Mouse (Mus musculus) regulatory T cell (primary cell): ENCODE data around the gene Gm12117.

ENCODE experiments used
- in situ Hi-C: fragments of 300-600 bp; cut with MboI, MseI; formaldehyde crosslinking; loops from one replicate; pipeline ENCODE4 v1.15.1; 2025; ENCODE audit warnings: high pct_unique_total_duplicates

Gm12117 gene

DNA sequence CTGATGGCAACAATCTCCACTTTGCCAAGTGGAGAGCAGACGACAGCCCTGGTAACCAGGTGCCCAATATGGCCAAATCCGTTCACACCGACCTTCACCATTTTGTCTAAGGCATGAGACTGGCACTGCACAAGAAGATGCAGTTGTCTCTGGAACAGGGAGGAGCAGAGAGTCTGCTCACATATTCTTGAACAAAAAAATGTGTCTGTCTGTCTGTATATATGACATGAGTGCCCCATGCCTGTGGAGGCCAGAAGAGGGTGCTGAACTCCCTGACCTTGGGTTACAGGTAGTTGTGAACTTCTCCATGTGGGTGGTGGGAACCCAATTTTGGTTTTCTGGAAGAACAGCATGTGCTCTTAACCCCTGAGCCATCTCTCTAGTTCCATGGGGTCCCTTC is at the start of gene Gm12117:
Gm12117 (minus strand) TSS at position 101 of the 400 bp plus-strand sequence.
- in situ Hi-C loops, result no loop called here

DNA sequence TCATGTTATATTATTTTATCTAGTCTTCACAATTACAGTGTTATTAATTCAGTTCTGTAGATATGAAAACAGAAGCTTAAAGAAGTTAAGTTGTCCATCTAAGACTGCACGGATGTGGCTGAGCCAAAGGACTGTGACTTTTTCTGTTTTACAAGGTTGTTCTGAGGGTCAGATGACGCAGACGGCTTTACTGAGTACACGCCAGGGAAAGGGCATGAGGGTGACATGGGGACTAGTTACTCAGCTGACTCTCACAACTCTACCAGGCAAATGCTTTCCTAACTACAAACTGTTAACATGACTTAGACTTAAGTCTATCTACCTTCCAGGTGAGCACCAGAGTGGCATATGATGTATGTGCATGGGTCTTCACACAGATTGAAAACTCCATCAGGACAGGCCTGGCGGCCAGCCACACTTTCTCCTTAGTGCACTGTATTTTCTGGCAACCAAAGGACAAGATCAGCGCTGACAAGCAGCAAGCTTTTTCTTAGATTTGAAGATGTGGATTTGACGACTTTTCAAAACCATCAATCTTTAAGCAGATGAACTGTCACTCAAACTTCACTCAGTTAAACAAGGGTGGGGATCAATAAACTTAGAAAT is 42.6 kb upstream of the Gm12117 start:
- in situ Hi-C loops, result no loop called here

DNA sequence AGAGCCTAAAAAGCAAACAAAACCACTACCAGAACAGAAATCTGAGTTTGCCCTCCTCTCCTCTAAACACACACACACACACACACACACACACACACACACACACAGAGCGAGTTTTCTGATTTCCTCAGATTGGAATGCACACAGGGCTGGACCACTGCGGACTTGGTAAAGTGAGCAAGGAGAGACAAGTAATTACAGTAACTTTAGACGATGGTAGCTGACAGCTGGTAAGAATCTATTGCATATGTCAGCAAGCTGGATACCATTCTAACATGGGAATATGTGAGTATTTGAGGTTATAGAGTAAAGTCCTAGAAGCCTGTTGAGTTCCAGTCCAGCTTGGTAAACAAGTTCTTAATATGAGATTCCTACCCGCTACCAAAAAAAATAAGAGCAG is 33.0 kb upstream of the Gm12117 start:
- in situ Hi-C loops, result no loop called here

DNA sequence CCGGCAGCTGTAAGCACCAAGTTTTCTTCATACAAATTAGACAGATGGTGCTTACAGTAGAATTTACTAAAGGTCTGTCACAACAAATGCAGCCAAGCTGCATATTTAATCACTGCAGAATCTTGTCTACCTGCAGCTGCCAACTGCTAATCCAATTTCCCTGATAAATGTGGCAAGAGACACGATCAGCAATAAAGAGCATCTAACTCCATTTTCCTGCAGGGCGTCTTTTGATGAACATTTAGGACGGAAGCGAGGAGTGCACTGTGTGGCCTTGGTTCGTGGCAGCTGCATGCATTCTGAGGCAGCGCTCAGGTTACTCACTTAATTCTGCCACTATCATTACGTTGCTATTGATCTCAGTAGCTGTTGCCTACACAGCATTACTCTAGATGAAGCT is 24.3 kb upstream of the Gm12117 start:
- in situ Hi-C loops, result no loop called here

GRCm38 (mm10) chr11:33299371-33299770 is 22.8 kb upstream of the Gm12117 start:
- in situ Hi-C loops, result loop anchor here (5.0 kb wide), 1 partner anchor 122 kb away; no protein-coding TSS in a partner anchor

GRCm38 (mm10) chr11:33297121-33297520 is 20.6 kb upstream of the Gm12117 start:
- in situ Hi-C loops, result loop anchor here (5.0 kb wide), 1 partner anchor 120 kb away; no protein-coding TSS in a partner anchor

DNA sequence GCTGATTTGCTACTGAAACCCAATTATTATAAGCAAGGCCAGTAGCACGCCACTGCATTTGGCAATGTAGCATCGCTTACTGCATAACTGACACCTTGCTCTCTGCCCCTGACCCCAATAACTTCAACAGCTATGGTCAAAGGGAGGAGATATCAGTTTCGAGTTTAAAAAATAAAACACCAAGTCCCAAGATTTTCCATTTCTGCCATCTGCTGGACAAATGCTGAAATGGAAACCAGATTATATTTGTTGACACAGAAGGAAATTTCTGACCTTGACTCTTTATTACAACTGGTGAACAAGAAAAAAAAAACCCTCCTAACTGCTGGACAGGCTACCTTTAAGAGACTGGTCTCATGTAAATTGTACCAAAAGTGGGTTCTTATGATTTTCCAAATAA is 18.9 kb upstream of the Gm12117 start:
- in situ Hi-C loops, result loop anchor here (5.0 kb wide), 1 partner anchor 118 kb away; no protein-coding TSS in a partner anchor

GRCm38 (mm10) chr11:33294063-33294462 is 17.5 kb upstream of the Gm12117 start:
- in situ Hi-C loops, result no loop called here

GRCm38 (mm10) chr11:33278571-33278970 is 2.0 kb upstream of the Gm12117 start:
- in situ Hi-C loops, result no loop called here

- in situ Hi-C loops, result no loop called here
Observed at GRCm38 (mm10) chr11:33274816-33275215, 1.7 kb downstream of the Gm12117 start.

- in situ Hi-C loops, result no loop called here
Observed at GRCm38 (mm10) chr11:33274294-33274693, 2.2 kb downstream of the Gm12117 start.

- in situ Hi-C loops, result no loop called here
Observed at GRCm38 (mm10) chr11:33240295-33240694, 36.2 kb downstream of the Gm12117 start.

GRCm38 (mm10) chr11:33234134-33234533 is 42.4 kb downstream of the Gm12117 start:
- in situ Hi-C loops, result no loop called here

GRCm38 (mm10) chr11:33232056-33232455 is 44.5 kb downstream of the Gm12117 start:
- in situ Hi-C loops, result no loop called here

GRCm38 (mm10) chr11:33228186-33228585 is 48.4 kb downstream of the Gm12117 start:
- in situ Hi-C loops, result no loop called here

DNA sequence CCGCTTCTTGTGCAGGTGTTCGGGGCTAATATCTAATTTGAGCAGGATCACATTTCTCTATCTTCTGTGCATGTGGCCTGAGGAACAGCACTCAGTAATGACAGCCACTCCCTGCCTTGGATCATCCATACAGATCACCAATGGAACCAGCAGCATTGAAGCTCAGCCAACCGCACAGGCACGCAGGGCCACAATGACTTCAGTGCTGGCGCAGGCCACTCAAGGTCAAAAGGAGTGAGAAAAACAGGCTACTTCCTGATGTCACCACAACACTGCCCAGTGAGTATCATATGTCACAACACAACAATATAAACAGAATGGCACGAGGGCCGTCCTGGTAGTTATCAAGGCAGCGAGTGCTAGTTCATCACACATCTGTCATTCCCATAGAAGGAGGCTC is 50.0 kb downstream of the Gm12117 start:
- in situ Hi-C loops, result no loop called here
